ENCODE assay signal across 9 mouse cellular contexts in the genomic region with DNA sequence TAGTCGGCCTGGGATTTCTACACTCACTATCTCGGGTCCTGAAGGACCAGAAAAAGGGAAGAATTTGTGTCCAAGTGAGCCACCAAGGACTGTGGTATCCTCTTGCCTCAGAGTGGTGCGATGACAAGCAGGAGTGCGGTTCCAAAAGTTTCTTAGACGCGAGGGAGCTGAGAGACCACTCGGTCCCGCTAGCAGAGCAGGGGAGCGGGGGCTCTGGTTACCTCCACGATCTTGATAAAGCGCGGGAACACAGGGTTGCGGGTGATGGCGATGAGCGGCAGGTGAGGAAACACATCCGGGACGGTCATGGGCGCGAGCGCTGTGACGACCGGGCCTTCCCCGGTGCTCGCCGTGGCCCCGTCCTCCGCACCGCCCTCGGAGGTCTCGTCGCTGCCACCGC. TPM values are rescaled to one million over a fixed set of nuclear protein-coding genes. Genes with fewer than 3 reads are reported as not detected.
DNase-seq lines count a peak whose midpoint lies in the region; ATAC-seq and TF ChIP-seq lines count a peak whose summit lies in the region.
"Had no signal": no experiment of that assay in that cellular context is flagged by ENCODE, and none has a peak within 500 bp of the region (broad histone marks: within the 10 kb centered on the region; RNA-seq: fewer than 3 reads in every experiment).

No protein-coding gene starts in this region.

- H3K36me3 ChIP-seq in C2C12 (ENCODE audit: control insufficient read depth, insufficient read depth): peaks cover 27% of the 10 kb centered on the region
- peaks cover 18% of the 10 kb centered on the region; the same call in 1 of the 2 replicates for H3K36me3 ChIP-seq in liver, embryonic 11.5 days (ENCODE audit: control insufficient read depth, insufficient read depth, low read length)

- H3K4me3 ChIP-seq in gastrocnemius, adult 2 months: peak overlapping the region; percentile 90
- H3K4me3 ChIP-seq in C2C12 (ENCODE audit: insufficient read depth, poor library complexity, severe bottlenecking): peak overlapping the region; percentile 94
- H3K4me3 ChIP-seq in liver, embryonic 11.5 days (ENCODE audit: low read depth, low read length): peak overlapping the region; percentile 86

- WGBS in liver, embryonic 11.5 days: under 1% methylated on average over 32 of the region's 32 CpGs

- ATAC-seq in erythroid progenitor cell, adult 5-6 weeks (replicated peaks; ENCODE audit: low FRiP score, poor library complexity, severe bottlenecking): 0 out of 2 replicates have a peak, but pooled peaks have one; percentile 21
- no peak; the same call in 1 of the 2 replicates for ATAC-seq in liver, embryonic 11.5 days (replicated peaks; ENCODE audit: low FRiP score)

- peaks cover 49% of the 10 kb centered on the region for H3K79me2 ChIP-seq in C2C12 (ENCODE audit: control insufficient read depth, insufficient read depth)

- TF ChIP-seq CTCF in gastrocnemius, adult 2 months (IDR thresholded peaks at IDR 0.05): no peak
- TF ChIP-seq CTCF in C2C12 (IDR thresholded peaks at IDR 0.05; ENCODE audit: control insufficient read depth, insufficient read depth, insufficient read length): no peak

- no peaks in the 10 kb centered on the region for H3K27me3 ChIP-seq in C2C12 (ENCODE audit: control insufficient read depth, insufficient read depth, insufficient read length)
- no peaks in the 10 kb centered on the region for H3K27me3 ChIP-seq in liver, embryonic 11.5 days (replicated peaks; ENCODE audit: control insufficient read depth, insufficient read depth, low read length)

- DNase-seq in gastrocnemius, adult 2 months: no peak
- no peak for DNase-seq in gastrocnemius, adult 8-10 months (ENCODE audit: low spot score in 2 of 2)
- peak; percentile 45 for DNase-seq in liver, embryonic 11.5 days (ENCODE audit: low spot score)
- no peak for DNase-seq in embryo, embryonic 11 days
- no peak for DNase-seq in left cerebral cortex, postnatal 36 days (ENCODE audit: low spot score in 2 of 2)
- DNase-seq in urinary bladder, postnatal 25 days (ENCODE audit: low spot score): no peak

- H3K9me3 ChIP-seq in liver, embryonic 11.5 days (ENCODE audit: control insufficient read depth, low read length): no peaks in the 10 kb centered on the region

- peak overlapping the region; percentile 86 for H3K9ac ChIP-seq in liver, embryonic 11.5 days (ENCODE audit: low read depth, low read length)

- H3K4me1 ChIP-seq in liver, embryonic 11.5 days (replicated peaks; ENCODE audit: control insufficient read depth, insufficient read depth, low read length): peaks cover 16% of the 10 kb centered on the region; the same call in 1 of the 2 replicates

- H3K27ac ChIP-seq in gastrocnemius, adult 2 months: peak overlapping the region; percentile 91
- H3K27ac ChIP-seq in liver, embryonic 11.5 days (ENCODE audit: low read depth, low read length): peak overlapping the region; percentile 64

- peak overlapping the region; percentile 95 for H3K4me2 ChIP-seq in liver, embryonic 11.5 days

- H3K79me3 ChIP-seq in C2C12 (ENCODE audit: low read depth): peaks cover 31% of the 10 kb centered on the region

- intact Hi-C loops in gastrocnemius, adult 2 months (cut with DNase I): loop anchor here (5.0 kb wide), 1 partner anchor 46 kb away; the partner anchor contains the start of gene Ranbp3
- intact Hi-C loops in left cerebral cortex, postnatal 36 days (cut with DNase I): loop anchor here (2.0 to 5.0 kb wide), 2 partner anchors 13 to 41 kb away; partner anchors contain the start of gene Rpl36

- H3ac ChIP-seq in C2C12 (ENCODE audit: control insufficient read depth, insufficient read length, low read depth): peak overlapping the region; percentile 65

TF ChIP-seq in C2C12, 6 proteins besides CTCF, POLR2A, EP300 and RAD21:
- TF ChIP-seq FOSL1 (IDR thresholded peaks at IDR 0.05; ENCODE audit: insufficient read depth, low read length, poor library complexity, severe bottlenecking) (no peak), USF1 (IDR thresholded peaks at IDR 0.05; ENCODE audit: low read depth) (no peak), MYOG (IDR thresholded peaks at IDR 0.05; ENCODE audit: control insufficient read depth, extremely low read depth, insufficient read length) (no peak), MAX (IDR thresholded peaks at IDR 0.05) (no peak), MYOD1 (IDR thresholded peaks at IDR 0.05; ENCODE audit: control insufficient read depth, insufficient read length, low read depth) (no peak), CEBPB (IDR thresholded peaks at IDR 0.05; ENCODE audit: low read depth) (no peak)

RNA-seq across cellular contexts. Expression of gene Lonp1, which starts 0.4 kb away (rescaled TPM):
- 10 to 100 TPM; 60.4 to 71.8 TPM for total RNA-seq in gastrocnemius, adult 2 months (2021)
- total RNA-seq in gastrocnemius, adult 8-10 months (2022): 10 to 100 TPM; 63.0 to 69.4 (median 67.5) TPM
- polyA plus RNA-seq in C2C12 (2012; fragmentation: generic; extraction: Trizol): 120 TPM
- total RNA-seq in erythroid progenitor cell, adult 5-6 weeks (2015; ENCODE audit: low replicate concordance): 3.6 and 4.2 TPM in 2 replicates
- total RNA-seq in erythroid progenitor cell, adult 5-6 weeks (2017; ENCODE audit: low replicate concordance): 9.5 and 15.0 TPM in 2 replicates
- polyA plus RNA-seq in liver, embryonic 11.5 days (2014; fragmentation: Nextera tagmentation; extraction: Ambion mirVana): 87.9 and 92.4 TPM in 2 replicates
- 10 to 100 TPM; 62.7 to 64.1 TPM for total RNA-seq in left cerebral cortex, postnatal 36 days (2021)

RNA-seq across cellular contexts. Expression of gene Catsperd, which starts 1.7 kb away (rescaled TPM):
- total RNA-seq in gastrocnemius, adult 2 months (2021): under 1 TPM in 1 of 2 experiments, not detected in 1; 0.11 TPM
- total RNA-seq in gastrocnemius, adult 8-10 months (2022): not detected
- 0.07 TPM for polyA plus RNA-seq in C2C12 (2012; fragmentation: generic; extraction: Trizol)
- total RNA-seq in erythroid progenitor cell, adult 5-6 weeks (2015; ENCODE audit: low replicate concordance): not detected in 2 replicates
- not detected in 2 replicates for total RNA-seq in erythroid progenitor cell, adult 5-6 weeks (2017; ENCODE audit: low replicate concordance)
- polyA plus RNA-seq in liver, embryonic 11.5 days (2014; fragmentation: Nextera tagmentation; extraction: Ambion mirVana): 0.64 and 0.68 TPM in 2 replicates
- under 1 TPM; 0.57 to 0.91 TPM for total RNA-seq in left cerebral cortex, postnatal 36 days (2021)
- total RNA-seq: neutrophil, adult 5-6 weeks had no signal

RNA-seq across cellular contexts. Expression of gene Rpl36, which starts 13.0 kb away (rescaled TPM):
- 100 to 1,000 TPM; 589 to 687 TPM for total RNA-seq in gastrocnemius, adult 2 months (2021)
- total RNA-seq in gastrocnemius, adult 8-10 months (2022): 100 to 1,000 TPM; 576 to 726 (median 610) TPM
- 4,005 TPM for polyA plus RNA-seq in C2C12 (2012; fragmentation: generic; extraction: Trizol)
- total RNA-seq in erythroid progenitor cell, adult 5-6 weeks (2015; ENCODE audit: low replicate concordance): 298 and 344 TPM in 2 replicates
- 203 and 323 TPM in 2 replicates for total RNA-seq in erythroid progenitor cell, adult 5-6 weeks (2017; ENCODE audit: low replicate concordance)
- 2,108 and 2,211 TPM in 2 replicates for polyA plus RNA-seq in liver, embryonic 11.5 days (2014; fragmentation: Nextera tagmentation; extraction: Ambion mirVana)
- 100 to 1,000 TPM; 343 to 401 TPM for total RNA-seq in left cerebral cortex, postnatal 36 days (2021)

RNA-seq across cellular contexts. Expression of gene 2410015M20Rik, which starts 16.7 kb away (rescaled TPM):
- total RNA-seq in gastrocnemius, adult 2 months (2021): 100 to 1,000 TPM; 107 to 167 TPM
- 100 to 1,000 TPM; 119 to 142 (median 131) TPM for total RNA-seq in gastrocnemius, adult 8-10 months (2022)
- 250 TPM for polyA plus RNA-seq in C2C12 (2012; fragmentation: generic; extraction: Trizol)
- 21.8 and 29.9 TPM in 2 replicates for total RNA-seq in erythroid progenitor cell, adult 5-6 weeks (2015; ENCODE audit: low replicate concordance)
- 20.7 and 33.0 TPM in 2 replicates for total RNA-seq in erythroid progenitor cell, adult 5-6 weeks (2017; ENCODE audit: low replicate concordance)
- 236 and 248 TPM in 2 replicates for polyA plus RNA-seq in liver, embryonic 11.5 days (2014; fragmentation: Nextera tagmentation; extraction: Ambion mirVana)
- total RNA-seq in left cerebral cortex, postnatal 36 days (2021): 100 to 1,000 TPM; 120 to 139 TPM

RNA-seq across cellular contexts. Expression of gene Safb, which starts 41.6 kb away (rescaled TPM):
- total RNA-seq in gastrocnemius, adult 2 months (2021): 10 to 100 TPM; 43.0 to 46.7 TPM
- 10 to 100 TPM; 29.6 to 46.7 (median 37.6) TPM for total RNA-seq in gastrocnemius, adult 8-10 months (2022)
- polyA plus RNA-seq in C2C12 (2012; fragmentation: generic; extraction: Trizol): 69.7 TPM
- total RNA-seq in erythroid progenitor cell, adult 5-6 weeks (2015; ENCODE audit: low replicate concordance): 120 and 141 TPM in 2 replicates
- 189 and 314 TPM in 2 replicates for total RNA-seq in erythroid progenitor cell, adult 5-6 weeks (2017; ENCODE audit: low replicate concordance)
- 93.1 and 96.5 TPM in 2 replicates for polyA plus RNA-seq in liver, embryonic 11.5 days (2014; fragmentation: Nextera tagmentation; extraction: Ambion mirVana)
- total RNA-seq in left cerebral cortex, postnatal 36 days (2021): 100 to 1,000 TPM; 126 to 182 TPM
